Mouse (Mus musculus) stomach, adult 2 months (tissue): Measurements from ENCODE around the gene Rp9. TPM values are rescaled to one million over a fixed set of nuclear protein-coding genes. Genes with fewer than 3 reads are reported as not detected.

ENCODE experiments used
- polyA plus RNA-seq: library from polyadenylated mRNA; depleted of rRNA; stranded (reverse); fragments of >200 nt; gene quantifications from 2 replicates; pipeline ENCODE4 v1.2.3, GENCODE M21; 2012; rRNA removed

The Rp9 gene
- 45.3 and 114 TPM in 2 replicates for polyA plus RNA-seq

GRCm38 (mm10) chr9:22469643-22470042 is at the start of gene Rp9:
Gene Rp9 (minus strand): TSS chr9:22469743.

GRCm38 (mm10) chr9:22475424-22475868 is 5.9 kb upstream of the Rp9 start, which contains the start of gene Bbs9:
Gene Bbs9 (plus strand): TSS chr9:22475715.

GRCm38 (mm10) chr9:22453990-22454389 is 15.6 kb downstream of the Rp9 start, which contains the start of gene Gm17545:
Gene Gm17545 (plus strand): TSS chr9:22454290.

GRCm38 (mm10) chr9:22411002-22411857 is 58.3 kb downstream of the Rp9 start, which contains the start of gene 9530077C05Rik:
Gene 9530077C05Rik (plus strand): TSS chr9:22411513.

GRCm38 (mm10) chr9:22389021-22389476 is 80.5 kb downstream of the Rp9 start, which contains the start of gene Anln:
Gene Anln (minus strand): TSS chr9:22389188.

Other genes with a start within 250 kb of the Rp9 start
- gene Zfp809, start 244.0 kb downstream of the Rp9 start, polyA plus RNA-seq: 1.3 and 6.8 TPM in 2 replicates
- gene Zfp599, start 209.8 kb downstream of the Rp9 start, polyA plus RNA-seq: 0.02 TPM in 1 of 2 replicates, not detected in the other
- gene Zfp810, start 162.1 kb downstream of the Rp9 start, polyA plus RNA-seq: 0.79 and 0.99 TPM in 2 replicates
- 0.48 and 0.85 TPM in 2 replicates for gene Anln, start 80.6 kb downstream of the Rp9 start, polyA plus RNA-seq
- 0.23 and 0.39 TPM in 2 replicates for gene 9530077C05Rik, start 58.2 kb downstream of the Rp9 start, polyA plus RNA-seq
- gene Gm17545, start 15.5 kb downstream of the Rp9 start, polyA plus RNA-seq: not detected in 2 replicates
- gene Bbs9, start 6.0 kb upstream of the Rp9 start, polyA plus RNA-seq: 3.1 and 3.5 TPM in 2 replicates